Mouse (Mus musculus): Measurements from ENCODE around the gene Cdk8.

The Cdk8 gene

DNA sequence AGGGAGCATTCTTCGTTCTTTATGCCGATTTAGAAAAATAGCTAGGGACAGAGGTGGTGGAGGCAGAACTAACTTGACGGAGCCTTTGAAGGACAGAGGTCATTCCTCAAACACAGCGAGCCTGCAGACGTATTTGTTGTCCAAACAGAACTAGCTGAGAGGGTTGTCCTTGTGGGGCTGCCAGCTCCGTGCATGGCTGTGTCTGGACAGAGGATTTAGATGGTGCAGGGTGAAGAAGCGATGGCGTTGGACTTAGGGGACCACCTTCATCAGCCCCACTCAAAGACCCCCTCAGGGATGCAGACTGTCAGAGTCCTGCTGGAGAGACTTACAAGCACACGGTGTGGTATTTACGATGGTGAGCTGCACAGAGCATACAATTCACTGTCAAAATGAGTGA, 97.9 kb downstream of the Cdk8 start:
- DNase-seq (ENCODE audit: low spot score in 2 of 2): peak in 1 of 2 experiments; percentile 50

DNA sequence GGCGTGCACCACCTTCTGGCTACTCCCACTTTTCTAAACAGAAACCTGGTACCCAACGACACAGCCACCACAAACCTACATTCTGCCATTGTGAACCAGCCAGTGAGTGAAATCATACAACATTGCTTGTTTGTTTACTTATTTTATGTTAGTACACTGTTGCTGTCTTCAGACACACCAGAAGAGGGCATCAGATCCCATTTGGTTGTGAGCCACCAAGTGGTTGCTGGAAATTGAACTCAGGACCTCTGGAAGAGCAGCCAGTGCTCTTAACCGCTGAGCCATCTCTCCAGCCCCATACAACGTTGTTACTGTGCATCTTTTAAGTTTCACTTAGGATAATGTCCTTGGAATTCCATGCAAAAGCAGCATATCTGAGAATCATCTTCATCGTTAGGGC, 98.5 kb downstream of the Cdk8 start:
- peak in 1 of 2 experiments; percentile 45 for DNase-seq (ENCODE audit: low spot score in 2 of 2)

DNA sequence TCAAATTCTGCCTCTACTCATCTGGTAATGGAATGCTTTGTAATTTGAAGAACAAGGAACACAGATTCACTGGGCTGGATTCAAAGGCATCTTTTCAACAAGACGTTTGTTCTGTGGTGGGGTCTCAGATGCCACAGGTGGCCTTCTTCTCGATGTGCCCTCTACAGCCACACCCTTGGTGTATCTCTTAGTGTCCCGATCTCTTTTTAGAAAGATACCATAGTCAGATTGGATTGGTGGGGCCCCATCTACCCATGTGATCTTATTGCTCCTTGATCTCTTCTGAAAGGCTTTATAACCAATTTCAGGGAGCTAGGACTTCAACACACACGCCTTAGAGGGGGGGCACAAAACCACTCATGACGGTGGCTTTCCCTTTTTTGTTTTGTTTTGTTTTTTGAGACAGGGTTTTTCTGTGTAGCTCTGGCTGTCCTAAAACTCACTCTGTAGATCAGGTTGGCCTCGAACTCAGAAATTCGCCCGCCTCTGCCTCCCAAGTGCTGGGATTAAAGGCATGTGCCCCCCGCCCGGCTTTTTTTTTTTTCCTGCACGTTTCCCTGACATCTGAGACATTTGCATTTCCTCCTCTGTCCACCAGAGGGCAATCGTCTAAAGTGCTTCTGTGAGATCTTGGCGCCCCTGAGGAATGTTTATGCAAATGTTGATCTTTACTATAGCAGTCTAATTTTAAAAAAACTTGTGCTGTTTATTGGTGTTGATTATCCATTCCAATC, 99.2 kb downstream of the Cdk8 start:
- peak; percentile 43 to 72 for DNase-seq (ENCODE audit: low spot score in 2 of 2)

DNA sequence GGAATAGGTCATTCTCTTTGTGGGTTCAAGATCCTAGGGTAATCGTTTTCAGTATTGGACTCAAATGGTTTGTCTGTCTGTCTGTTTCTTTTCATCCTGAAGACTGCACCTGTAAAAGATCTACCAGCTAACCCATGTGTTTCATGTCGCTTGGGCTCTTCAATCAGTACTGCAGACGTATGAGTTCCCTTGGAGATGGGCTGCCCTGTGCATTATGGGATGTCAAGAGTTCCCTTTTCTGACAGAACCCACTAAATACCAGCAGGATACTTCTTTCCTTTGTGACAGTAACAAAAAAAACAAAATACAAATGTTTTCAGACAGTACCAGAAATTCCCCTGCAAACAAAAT, 99.7 kb downstream of the Cdk8 start:
- no peak for DNase-seq (ENCODE audit: low spot score in 2 of 2)

DNA sequence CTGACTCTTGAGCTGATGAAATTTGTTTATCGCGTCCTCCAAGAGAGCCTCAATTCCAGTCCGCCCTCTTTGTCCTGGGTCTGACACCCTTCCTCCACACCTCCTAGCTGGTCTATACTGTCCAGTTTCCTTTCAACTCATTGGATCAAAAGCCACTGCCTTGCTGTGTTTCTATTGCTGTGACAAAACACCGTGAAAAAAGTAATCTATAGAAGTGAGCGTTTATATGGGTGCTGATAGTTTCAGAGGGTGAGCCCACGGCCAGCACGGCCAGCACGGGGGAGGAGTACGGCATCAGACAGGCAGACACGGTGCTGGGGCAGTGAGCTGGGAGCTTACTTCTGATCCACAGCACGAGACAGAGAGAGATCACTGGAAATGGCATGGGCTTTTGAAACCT, 100.1 kb downstream of the Cdk8 start:
- DNase-seq (ENCODE audit: low spot score in 2 of 2): no peak

DNA sequence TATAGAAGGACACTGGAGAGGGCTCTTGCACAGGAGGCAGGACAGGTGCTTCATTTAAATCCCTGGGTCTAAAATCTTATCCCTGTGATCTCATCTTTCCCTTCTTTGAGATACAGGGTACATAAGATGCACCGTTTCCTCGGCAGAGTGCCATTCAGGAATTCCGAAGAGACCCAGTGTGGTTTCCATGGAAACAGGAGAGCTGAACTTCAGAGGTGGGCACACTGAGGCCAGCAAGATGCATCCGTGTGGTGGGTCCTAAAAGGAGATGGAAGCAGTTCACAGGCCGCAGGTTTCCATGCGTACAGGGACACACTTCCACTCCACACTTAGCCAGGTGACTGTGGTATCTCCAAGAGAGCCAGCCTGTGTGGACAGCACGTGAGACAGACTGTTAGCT, 101.5 kb downstream of the Cdk8 start:
- peak in 1 of 2 experiments; percentile 44 for DNase-seq (ENCODE audit: low spot score in 2 of 2)

DNA sequence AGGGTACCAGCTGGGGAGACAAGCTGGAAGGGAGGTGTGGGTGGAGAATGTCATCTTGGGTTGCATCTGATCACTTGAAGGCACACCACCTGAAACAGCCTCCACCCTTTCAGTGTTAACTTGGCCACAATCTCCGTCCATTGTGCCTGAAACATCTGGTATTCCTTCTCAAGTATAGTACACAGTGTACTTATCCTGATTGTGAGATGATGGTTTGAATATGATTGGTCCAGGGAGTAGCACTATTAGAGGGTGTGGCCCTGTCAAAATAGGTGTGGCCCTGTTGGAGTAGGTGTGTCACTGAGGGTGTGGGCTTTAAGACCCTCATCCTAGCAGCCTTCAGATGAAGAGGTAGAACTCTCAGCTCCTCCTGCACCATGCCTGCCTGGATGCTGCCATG, 103.4 kb downstream of the Cdk8 start:
- no peak for DNase-seq (ENCODE audit: low spot score in 2 of 2)

DNA sequence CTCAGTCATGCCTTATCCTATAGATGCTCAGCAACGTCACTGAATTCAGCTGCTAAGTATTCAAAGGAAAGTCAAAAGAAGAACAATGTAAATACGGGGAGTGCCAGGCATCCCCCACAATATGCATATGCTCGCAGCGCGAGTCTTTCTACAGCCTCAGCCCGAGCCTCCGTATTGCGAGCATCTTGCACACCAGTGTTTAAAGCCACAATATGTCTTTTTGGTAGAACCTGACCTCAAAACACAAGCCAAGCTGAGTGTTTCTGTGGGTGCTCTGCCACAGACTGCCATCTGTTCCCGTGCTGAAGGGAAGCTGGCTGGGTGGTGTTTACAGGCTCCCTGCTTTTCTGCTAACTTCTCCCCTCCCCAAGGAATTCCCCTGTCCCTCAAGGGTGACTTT, 107.0 kb downstream of the Cdk8 start:
- no peak for DNase-seq (ENCODE audit: low spot score in 2 of 2)

DNA sequence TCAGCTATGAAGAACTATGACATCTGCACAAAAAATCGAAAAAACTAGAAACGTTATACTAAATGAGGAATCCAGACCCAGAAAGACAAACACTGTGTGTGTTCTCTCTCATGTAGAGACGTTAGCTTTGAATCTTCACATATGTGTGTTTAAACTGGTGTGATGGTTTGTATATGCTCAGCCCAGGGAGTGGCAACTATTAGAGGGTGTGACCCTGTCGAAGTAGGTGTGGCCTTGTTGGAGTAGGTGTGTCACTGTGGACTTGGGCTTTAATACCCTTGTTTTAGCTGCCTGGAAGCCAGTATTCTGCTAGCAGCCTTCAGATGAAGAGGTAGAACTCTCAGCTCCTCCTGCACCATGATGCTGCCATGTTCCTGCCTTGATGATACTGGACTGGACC, 109.0 kb downstream of the Cdk8 start:
- DNase-seq (ENCODE audit: low spot score in 2 of 2): no peak

DNA sequence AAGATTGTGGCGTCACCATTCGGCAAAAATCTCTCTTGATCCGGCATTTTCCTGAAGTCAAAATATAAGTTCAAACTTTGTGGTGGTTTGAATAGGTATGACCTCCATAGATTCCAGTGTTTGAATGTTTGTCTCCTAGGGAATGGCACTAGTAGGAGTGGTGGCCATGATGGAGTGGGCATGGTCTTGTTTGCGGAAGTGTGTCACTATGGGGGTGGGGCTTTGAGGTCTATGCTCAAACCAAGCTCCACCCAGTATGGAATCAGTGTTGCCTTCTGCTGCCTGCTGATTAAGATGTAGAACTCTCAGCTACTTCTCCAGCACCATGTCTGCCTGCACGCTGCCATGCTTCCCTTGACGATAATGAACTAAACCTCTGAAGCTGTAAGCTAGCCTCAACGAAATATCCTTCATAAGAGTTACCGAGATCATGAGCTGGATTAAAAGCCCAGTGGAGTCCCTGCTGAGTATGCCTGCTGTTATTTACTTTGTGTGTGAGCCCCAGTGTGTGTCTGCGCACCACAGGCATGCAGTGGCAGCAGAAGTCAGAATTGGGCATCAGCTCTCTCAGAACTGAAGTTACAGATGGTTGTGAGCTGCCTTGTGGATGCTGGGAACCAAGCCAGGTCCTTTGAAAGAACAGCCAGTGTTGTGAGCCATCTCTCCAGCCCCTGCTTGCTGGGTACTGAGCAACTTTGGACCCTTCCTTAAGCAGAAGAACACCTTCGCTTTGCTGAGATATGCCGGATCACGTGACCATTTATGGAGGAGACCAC, 114.1 kb downstream of the Cdk8 start:
- DNase-seq (ENCODE audit: low spot score in 2 of 2): no peak

DNA sequence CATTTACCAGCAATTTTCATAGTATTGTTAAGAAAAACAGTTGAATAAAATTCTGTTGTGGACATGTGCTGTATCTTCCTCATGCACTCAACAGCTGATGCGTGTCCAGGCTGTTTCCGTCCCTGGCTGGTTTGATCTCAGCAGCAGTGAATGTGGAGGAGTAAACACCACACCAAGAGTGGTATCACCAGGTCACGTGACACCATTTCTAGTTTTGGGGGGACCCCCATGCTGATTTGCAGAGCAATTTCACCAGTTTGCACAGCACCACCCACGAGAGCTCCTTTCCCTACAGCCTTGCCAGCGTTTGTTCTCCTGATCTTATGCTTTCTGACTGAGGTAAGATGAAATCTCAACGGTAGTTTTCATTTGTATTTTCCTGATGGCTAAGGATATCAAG, 116.1 kb downstream of the Cdk8 start:
- no peak for DNase-seq (ENCODE audit: low spot score in 2 of 2)

DNA sequence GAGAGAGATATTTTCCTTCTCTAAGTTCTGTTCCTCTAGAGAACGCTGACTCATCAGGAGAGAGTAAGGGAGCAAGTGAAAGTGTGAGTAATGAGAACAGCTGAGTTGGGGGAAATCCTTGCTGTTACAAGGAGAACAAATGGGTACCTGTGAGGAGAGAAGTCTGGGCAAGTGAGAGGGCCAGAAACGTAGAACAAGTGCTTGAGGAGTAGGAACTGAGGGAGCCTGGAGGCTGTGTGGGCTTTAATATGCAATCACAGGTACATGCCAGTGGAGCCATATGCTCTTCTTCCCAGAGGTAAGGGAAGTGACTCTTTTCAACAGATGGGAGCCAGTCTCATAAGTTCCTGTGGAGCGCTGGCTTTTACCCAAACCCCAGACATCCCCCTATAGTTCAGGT, 118.2 kb downstream of the Cdk8 start:
- DNase-seq (ENCODE audit: low spot score in 2 of 2): no peak

DNA sequence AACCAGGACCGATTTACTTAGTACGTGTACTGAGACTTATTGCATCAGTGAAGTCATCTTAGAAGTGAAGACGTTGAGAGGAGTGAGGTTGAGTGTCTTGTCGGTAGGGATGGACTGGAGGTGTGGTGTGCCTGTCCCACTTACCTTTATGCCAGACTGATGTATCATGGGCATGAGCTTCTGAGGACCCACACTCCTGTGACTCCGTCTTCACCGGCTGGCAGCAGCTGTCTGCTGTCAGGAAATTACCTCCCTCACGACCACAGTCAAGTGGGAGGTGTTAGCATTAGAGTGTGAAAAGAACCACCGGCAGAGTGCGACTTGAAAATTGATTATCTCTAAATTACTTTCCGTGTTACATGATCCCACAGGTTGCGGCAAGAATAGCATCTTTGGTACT, 119.8 kb downstream of the Cdk8 start:
- no peak for DNase-seq (ENCODE audit: low spot score in 2 of 2)

DNA sequence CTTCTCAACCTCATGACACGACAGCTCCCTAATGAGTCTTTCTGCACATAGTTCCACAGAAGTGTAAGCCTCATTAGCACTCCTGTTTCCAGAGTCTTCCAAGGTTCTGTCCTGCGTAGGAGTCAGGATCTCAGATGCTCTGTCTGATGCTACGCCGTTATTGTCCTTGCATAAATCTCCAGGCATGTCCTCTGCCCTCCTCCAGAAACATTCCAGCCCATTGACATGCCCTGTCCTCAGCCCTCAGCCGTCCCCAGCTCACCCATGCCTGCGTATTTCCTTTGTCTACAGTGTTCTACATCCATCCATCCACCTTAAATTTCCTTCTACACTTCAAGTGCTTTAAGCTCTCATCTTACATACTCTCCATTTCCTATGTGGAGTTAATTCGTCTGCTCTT, 121.0 kb downstream of the Cdk8 start:
- no peak for DNase-seq (ENCODE audit: low spot score in 2 of 2)
